Mouse (Mus musculus) thymus, adult 2 months (tissue): ENCODE results near the gene Itsn2. TPM values are rescaled to one million over a fixed set of nuclear protein-coding genes. Genes with fewer than 3 reads are reported as not detected.

Experiments used
- DNase-seq: peaks from one replicate; pipeline ENCODE4 v3.0.0; 2021
- H3K27ac ChIP-seq: fragments of 200-500 bp; 2 replicates; pipeline ENCODE4 v1.5.1; 2012; ENCODE audit warnings: low read length, control low read depth; ENCODE audit not compliant: control insufficient read depth, insufficient read depth
- H3K27me3 ChIP-seq: fragments of 200-500 bp; 2 replicates; pipeline ENCODE4 v1.6.1; 2012; ENCODE audit warnings: mild to moderate bottlenecking, low read length, moderate library complexity, mixed read lengths; ENCODE audit not compliant: control insufficient read depth, insufficient read depth
- H3K36me3 ChIP-seq: fragments of 200-500 bp; 2 replicates; pipeline ENCODE4 v1.6.1; 2012; ENCODE audit warnings: mild to moderate bottlenecking, low read length, moderate library complexity; ENCODE audit not compliant: control insufficient read depth, insufficient read depth
- H3K4me1 ChIP-seq: fragments of 200-500 bp; replicated peaks from 2 replicates; pipeline ENCODE4 v1.6.1; 2012; ENCODE audit warnings: low read length; ENCODE audit not compliant: control insufficient read depth, insufficient read depth
- H3K4me3 ChIP-seq: fragments of 200-500 bp; 2 replicates; pipeline ENCODE4 v1.5.1; 2012; ENCODE audit warnings: mild to moderate bottlenecking, low read length, control low read depth, moderate library complexity; ENCODE audit not compliant: control insufficient read depth, insufficient read depth
- CTCF ChIP-seq: fragments of 200-500 bp; IDR thresholded peaks from 2 replicates; pipeline ENCODE4 v1.5.1; 2012; ENCODE audit warnings: mild to moderate bottlenecking, control low read depth, low read length, moderate library complexity, borderline replicate concordance; ENCODE audit not compliant: control insufficient read depth, poor library complexity, insufficient read depth; ENCODE audit errors: extremely low read depth
- POLR2A ChIP-seq: fragments of 200-500 bp; IDR thresholded peaks from 2 replicates; pipeline ENCODE4 v1.6.1; 2012; ENCODE audit warnings: mild to moderate bottlenecking, low read length, control low read depth, moderate library complexity; ENCODE audit not compliant: control insufficient read depth, poor library complexity, insufficient read depth; ENCODE audit errors: extremely low read depth
- WGBS: fragments of 180-500 bp; shearing (Covaris S2); methylation state at CpG from one replicate; pipeline ENCODE4 v1.1.7; 2018; 5-methylcytosine and 5-hydroxymethylcytosine counted together
- polyA plus RNA-seq: library from polyadenylated mRNA; depleted of rRNA; stranded (reverse); fragments of >200 nt; gene quantifications from 2 replicates; pipeline ENCODE4 v1.2.3, GENCODE M21; 2012

Gene Itsn2
- polyA plus RNA-seq, 1 experiment, result 62.9 TPM

DNA sequence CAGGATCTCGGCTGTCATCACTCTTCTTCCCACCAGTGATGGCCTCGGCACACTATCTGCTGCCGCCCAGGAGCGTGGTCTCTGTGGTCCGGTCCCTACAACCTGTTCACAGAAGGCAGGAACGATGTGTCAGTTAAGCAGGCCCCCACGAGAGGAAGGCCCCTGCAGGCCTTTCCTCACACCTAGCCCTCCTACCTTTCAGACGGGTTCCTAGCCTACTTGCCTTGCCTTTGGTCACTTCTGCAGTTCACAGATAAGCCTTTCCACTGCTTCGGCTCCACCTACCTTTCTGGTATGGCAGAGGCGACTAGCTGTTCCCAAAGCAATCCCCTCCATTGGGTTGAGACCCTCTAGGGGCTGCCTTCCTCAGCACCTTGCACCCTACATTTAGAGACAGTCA is 123.2 kb downstream of the Itsn2 start:
- no peak for DNase-seq
- no peak overlapping the region for H3K27ac ChIP-seq
- H3K36me3 ChIP-seq, result peaks cover 18% of the 10 kb centered on the region
- H3K4me3 ChIP-seq, result no peak overlapping the region
- TF ChIP-seq POLR2A (no peak), CTCF (no peak)
- no peaks in the 10 kb centered on the region for H3K27me3 ChIP-seq
- H3K4me1 ChIP-seq, result no peaks in the 10 kb centered on the region
- WGBS, result 92% methylated on average over 10 of the region's 10 CpGs

DNA sequence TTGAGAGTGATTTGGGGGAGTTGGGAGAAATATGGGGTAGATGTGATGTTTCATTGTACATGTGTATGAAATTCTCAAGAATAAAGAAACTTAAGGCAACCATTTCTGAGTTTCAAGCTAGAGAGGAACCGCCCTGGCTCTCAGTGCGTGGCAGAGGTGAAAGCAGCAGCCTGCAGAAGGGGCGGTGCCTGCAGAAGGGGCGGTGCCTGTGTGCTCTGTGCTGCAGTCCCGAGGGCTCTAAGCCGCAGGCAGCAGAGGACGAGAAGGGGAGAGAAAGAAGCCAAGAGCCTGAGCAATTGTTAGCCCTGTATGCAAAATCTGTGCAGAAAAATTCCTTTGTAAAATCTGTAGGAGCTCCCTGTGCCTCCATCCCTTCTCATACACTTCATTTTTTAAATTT is 125.0 kb downstream of the Itsn2 start:
- Histone ChIP-seq H3K27me3 (no peaks in the 10 kb centered on the region), H3K4me3 (no peak overlapping the region), H3K36me3 (peaks cover 10% of the 10 kb centered on the region), H3K4me1 (no peaks in the 10 kb centered on the region), H3K27ac (no peak overlapping the region)
- DNase-seq, result peak; percentile 24
- WGBS, result 9% methylated on average over 7 of the region's 7 CpGs
- TF ChIP-seq POLR2A, result no peak
- no peak for TF ChIP-seq CTCF

DNA sequence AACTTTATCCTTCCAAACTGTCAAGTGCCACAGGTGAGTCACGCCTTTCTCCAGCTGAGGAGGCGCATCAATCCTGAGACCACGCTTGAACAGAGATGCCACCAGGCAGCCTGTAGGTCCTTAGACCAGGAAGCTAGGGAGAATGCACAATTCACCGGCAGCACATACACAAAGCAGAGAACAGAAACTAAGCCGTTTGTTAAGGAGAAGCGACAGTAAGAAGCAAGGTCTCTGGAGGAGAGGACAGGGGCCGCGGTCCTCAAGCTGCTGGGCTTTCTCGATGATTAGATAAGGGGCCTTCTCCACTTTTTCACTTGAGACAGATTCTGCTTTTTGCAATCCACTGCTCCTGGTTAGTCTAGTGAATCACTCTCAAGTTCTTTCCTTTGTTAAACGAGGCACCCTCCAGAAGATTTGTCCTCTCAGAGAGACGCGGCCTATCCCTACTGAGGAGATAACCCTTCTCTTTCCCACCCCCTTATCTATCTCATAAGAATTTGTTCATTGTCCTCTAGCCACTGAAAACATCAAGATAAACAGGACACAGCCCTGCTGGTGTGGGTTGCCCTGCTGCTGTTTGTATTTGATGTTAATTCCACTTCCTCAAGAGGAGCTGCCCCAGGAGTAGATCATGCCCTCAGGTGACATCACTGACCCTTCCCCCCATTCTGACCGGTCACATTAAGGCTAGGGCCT is 126.8 kb downstream of the Itsn2 start:
- 79% methylated on average over 13 of the region's 13 CpGs for WGBS
- no peak for DNase-seq
- Histone ChIP-seq H3K36me3 (no peaks in the 10 kb centered on the region), H3K4me3 (no peak overlapping the region), H3K27me3 (no peaks in the 10 kb centered on the region), H3K27ac (no peak overlapping the region), H3K4me1 (no peaks in the 10 kb centered on the region)
- TF ChIP-seq CTCF (no peak), POLR2A (no peak)

DNA sequence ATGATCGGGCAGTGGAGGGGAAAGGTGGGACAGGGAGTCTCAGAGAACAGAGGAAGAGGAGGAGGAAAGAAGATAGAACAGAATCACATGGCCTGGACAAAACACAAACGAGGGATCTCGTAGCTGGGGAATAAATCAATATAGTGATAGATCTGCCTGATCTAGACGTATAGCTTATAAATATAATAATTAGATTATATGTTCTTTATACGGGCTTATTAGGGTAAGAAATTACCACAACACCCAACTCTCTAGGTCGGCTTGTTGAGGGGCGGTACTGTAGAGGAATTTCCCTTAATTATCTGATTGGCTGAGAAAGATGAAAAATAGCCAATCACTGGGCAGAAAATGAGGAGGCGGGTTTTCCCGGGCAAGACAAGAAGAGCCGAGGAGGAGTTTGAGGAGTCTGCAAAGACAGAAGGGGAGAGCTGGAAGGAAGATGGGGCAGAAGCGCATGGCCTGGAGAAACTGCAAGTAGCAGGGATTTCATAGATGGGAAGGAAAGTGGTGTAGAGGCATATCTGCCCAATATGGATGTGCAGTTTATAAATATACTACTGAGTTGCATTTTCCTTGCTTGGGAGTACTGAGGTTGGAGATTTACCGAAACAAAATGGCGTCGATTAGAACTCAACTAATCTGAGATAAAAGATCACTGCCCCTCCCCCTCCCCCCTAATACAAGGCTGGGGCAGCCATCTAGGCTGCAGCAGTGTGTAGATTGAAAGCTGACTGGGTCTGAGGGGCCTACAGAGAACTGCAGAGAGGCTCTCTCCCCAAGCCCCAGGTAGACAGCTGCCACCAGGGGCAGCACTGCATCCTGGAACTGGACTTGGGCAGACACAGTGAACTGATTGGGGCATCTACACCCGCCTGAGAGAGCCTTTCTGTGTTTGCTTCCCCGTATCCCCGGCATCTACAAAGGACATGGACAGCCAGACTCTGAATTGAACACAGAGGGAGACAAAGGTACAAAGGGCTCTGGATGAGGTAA is 127.6 kb downstream of the Itsn2 start:
- H3K36me3 ChIP-seq, result no peaks in the 10 kb centered on the region
- no peaks in the 10 kb centered on the region for H3K4me1 ChIP-seq
- TF ChIP-seq CTCF (no peak), POLR2A (no peak)
- no peak overlapping the region for H3K27ac ChIP-seq
- no peak overlapping the region for H3K4me3 ChIP-seq
- no peaks in the 10 kb centered on the region for H3K27me3 ChIP-seq
- DNase-seq, result no peak
- WGBS, result 88% methylated on average over 17 of the region's 17 CpGs

DNA sequence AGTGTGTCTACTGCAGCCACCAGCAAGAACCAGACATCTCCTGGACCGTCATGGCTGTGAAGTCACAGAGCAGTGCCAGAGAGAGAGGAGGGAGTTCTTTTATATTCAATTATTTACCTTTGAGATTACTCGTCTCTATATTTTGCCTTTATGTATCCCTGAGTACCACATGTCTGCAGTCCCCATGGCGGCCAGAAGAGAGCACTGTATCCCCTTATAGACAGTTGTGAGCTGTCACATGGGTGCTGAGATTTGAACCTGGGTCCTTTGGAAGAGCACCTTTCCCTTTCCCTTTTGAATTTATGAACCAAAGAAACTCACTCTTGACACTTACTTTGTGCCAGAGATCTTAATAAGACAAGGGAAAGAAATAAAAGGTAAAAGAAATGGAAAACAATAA is 136.7 kb downstream of the Itsn2 start:
- no peak overlapping the region for H3K27ac ChIP-seq
- no peaks in the 10 kb centered on the region for H3K27me3 ChIP-seq
- TF ChIP-seq CTCF (no peak), POLR2A (no peak)
- WGBS, result 94% methylated on average over 3 of the region's 3 CpGs
- H3K4me3 ChIP-seq, result no peak overlapping the region
- no peak for DNase-seq
- no peaks in the 10 kb centered on the region for H3K36me3 ChIP-seq
- no peaks in the 10 kb centered on the region for H3K4me1 ChIP-seq

DNA sequence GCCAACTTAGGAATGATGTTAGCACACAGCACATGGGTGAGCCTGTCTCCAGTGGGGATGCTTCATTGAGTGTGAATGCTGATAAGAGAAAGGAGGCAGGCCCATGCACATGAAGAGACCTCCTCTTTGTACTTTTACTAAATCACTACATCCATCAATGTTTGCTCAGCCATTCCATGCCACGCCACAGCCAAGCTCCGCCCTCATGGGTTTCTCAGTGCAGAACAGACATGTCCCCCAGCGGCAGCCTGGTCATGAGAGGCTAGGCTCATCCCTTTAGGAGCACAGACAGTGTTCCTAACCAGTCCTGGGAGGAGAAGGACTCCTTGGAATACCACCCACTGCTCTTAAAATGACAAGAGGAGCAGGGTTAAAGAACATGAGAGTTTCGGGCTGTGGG is 139.2 kb downstream of the Itsn2 start:
- H3K4me3 ChIP-seq, result no peak overlapping the region
- no peaks in the 10 kb centered on the region for H3K27me3 ChIP-seq
- DNase-seq, result no peak
- no peak overlapping the region for H3K27ac ChIP-seq
- no peaks in the 10 kb centered on the region for H3K4me1 ChIP-seq
- WGBS, result 90% methylated on average over 4 of the region's 4 CpGs
- TF ChIP-seq POLR2A (no peak), CTCF (no peak)
- H3K36me3 ChIP-seq, result no peaks in the 10 kb centered on the region
